Mouse (Mus musculus): ENCODE results near the gene Rnps1.

GRCm38 (mm10) chr17:24426471-24427169 lies 12.3 kb downstream of the Rnps1 start, which contains the start of gene Eci1:
- no peak for TF ChIP-seq CTCF (IDR thresholded peaks at IDR 0.05; ENCODE audit: borderline replicate concordance, extremely low read depth, insufficient read depth, insufficient read length)
- peak; percentile 73 for TF ChIP-seq POLR2A (IDR thresholded peaks at IDR 0.05; ENCODE audit: borderline replicate concordance, extremely low read depth, insufficient read depth, insufficient read length, poor library complexity, severe bottlenecking)

Data from brain, embryonic 14.5 days (tissue).